Mouse (Mus musculus): ENCODE data around the gene Gm20388.

Gene Gm20388

DNA sequence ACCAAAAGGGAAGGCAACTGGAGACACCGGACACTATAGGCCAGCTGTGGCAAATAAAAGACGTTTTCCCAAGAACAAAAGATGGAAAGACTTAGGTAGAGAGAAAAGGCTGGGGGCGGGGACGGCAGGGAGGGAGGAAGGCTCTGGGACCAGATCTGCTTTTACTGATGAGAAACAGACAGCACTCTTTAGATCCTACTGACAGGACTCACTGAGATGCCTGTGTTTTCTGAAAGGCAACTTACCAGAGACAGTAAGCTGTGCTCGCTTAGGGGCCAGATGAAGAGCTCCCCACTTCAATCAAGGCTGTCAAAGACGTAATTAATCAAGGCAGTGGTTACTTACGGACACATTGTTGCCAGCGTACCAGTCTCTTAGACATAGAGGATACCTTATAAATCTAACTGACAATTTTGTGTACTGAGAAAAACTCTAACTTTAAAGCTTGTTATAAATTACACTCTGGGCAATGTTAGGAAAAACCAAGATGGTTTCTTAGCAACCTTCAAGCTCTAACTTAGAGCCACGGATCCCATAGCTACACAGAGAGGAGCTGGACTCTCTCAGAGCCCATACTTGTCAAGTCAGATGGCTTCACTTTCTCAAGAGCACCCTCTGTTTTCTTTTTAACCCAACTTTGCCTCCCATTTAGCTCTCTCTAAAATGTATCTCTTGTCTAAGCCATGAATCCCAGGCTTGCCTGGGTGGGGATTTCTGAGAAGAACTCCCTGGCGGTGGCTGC is 4481.8 kb downstream of the Gm20388 start:
- DNase-seq (ENCODE audit: low read depth, low spot score) = no peak

DNA sequence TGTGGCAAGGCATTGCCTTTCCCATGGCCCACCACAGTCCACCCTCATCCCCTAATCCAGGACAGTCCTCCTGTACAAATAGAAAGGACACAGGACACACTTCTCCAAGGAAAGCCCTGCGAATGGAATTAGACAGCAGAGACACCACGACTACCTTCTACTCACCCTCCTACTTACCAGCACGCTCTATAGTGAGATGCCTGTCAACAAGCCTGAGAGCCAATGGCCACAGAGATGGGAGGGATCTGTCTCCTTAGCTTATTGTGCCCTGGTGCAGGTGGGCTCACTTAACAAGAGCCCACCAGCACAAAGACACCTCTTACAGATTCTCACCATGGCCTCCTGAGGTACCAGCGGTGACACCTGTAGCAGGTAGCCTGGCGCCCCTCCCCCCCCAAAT is 4482.4 kb downstream of the Gm20388 start:
- DNase-seq (ENCODE audit: low read depth, low spot score) = no peak

- DNase-seq (ENCODE audit: low read depth, low spot score) = peak; percentile 9
Observed at GRCm38 (mm10) chr8:124393927-124394326, 4483.3 kb downstream of the Gm20388 start.

- no peak for DNase-seq (ENCODE audit: low read depth, low spot score)
Observed at GRCm38 (mm10) chr8:124394951-124395350, 4484.3 kb downstream of the Gm20388 start.

Measured in c-Kit-negative CD71-positive TER-119-positive erythroid progenitor cells, embryonic 14.5 days (primary cell).